Mouse (Mus musculus) liver, embryonic 12.5 days (tissue): ENCODE measurements around the gene Ccdc87. TPM values are rescaled to one million over a fixed set of nuclear protein-coding genes. Genes with fewer than 3 reads are reported as not detected.

Experiments used
- ATAC-seq: fragments of 200-750 bp; cut with Nextera tagmentation; 2 replicates; pipeline ENCODE4 v1.8.0; 2017; ENCODE audit warnings: moderate number of reproducible peaks, mild to moderate bottlenecking, moderate library complexity
- H3K27ac ChIP-seq: fragments of 300-500 bp; sonication (generic); 2 replicates; pipeline ENCODE4 v1.5.1; 2016; ENCODE audit warnings: mild to moderate bottlenecking
- H3K27me3 ChIP-seq: fragments of 300-500 bp; sonication (generic); replicated peaks from 2 replicates; pipeline ENCODE4 v1.6.1; 2016; ENCODE audit warnings: mild to moderate bottlenecking, moderate library complexity
- H3K36me3 ChIP-seq: fragments of 300-500 bp; sonication (generic); 2 replicates; pipeline ENCODE4 v1.6.1; 2016; ENCODE audit warnings: mild to moderate bottlenecking, moderate library complexity
- H3K4me1 ChIP-seq: fragments of 300-500 bp; sonication (generic); 2 replicates; pipeline ENCODE4 v1.6.1; 2016
- H3K4me2 ChIP-seq: fragments of 300-500 bp; sonication (generic); 2 replicates; pipeline ENCODE4 v1.6.1; 2016; ENCODE audit warnings: mild to moderate bottlenecking, moderate library complexity
- H3K4me3 ChIP-seq: fragments of 300-500 bp; sonication (generic); 2 replicates; pipeline ENCODE4 v1.5.1; 2016; ENCODE audit warnings: mild to moderate bottlenecking, moderate library complexity
- H3K9ac ChIP-seq: fragments of 300-500 bp; sonication (generic); 2 replicates; pipeline ENCODE4 v1.6.1; 2016; ENCODE audit warnings: mild to moderate bottlenecking, moderate library complexity
- H3K9me3 ChIP-seq: fragments of 300-500 bp; sonication (generic); replicated peaks from 2 replicates; pipeline ENCODE4 v1.6.1; 2016; ENCODE audit warnings: mild to moderate bottlenecking, moderate library complexity
- WGBS: fragments of 180-500 bp; shearing (Covaris S2); methylation state at CpG from one replicate; pipeline ENCODE4 v1.1.7; 2016; ENCODE audit not compliant: insufficient replicate concordance; 5-methylcytosine and 5-hydroxymethylcytosine counted together
- polyA plus RNA-seq: library from polyadenylated mRNA; unstranded; fragments of >200 nt; fragmentation: Nextera tagmentation; extraction: Ambion mirVana; gene quantifications from 2 replicates; pipeline ENCODE4 v1.2.1, GENCODE M21; 2016

The Ccdc87 gene
- polyA plus RNA-seq, 1 experiment from 2014 or later: not detected

DNA sequence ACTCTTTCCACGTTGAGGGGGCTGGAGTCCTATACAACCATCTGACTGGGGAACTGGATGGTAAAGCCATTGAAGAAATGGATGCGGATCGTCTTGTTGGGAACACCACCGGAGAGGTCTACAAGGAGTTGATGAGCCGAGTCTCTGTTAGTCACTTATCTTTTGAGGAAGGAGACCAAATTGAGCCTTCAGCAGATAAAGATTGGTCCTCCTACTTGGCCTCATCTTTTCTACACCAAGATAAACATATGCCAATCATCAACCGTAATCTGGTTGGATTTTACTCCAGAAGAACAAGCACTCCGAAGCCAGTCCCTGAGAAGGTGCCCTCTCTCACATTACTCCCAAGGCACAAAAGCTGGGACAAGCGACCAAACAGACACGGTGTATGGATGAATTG lies 1.7 kb downstream of the Ccdc87 start:
- H3K27me3 ChIP-seq: peaks cover 41% of the 10 kb centered on the region
- peaks cover 3% of the 10 kb centered on the region; the same call in 1 of the 2 replicates for H3K36me3 ChIP-seq
- no peak overlapping the region for H3K9ac ChIP-seq
- no peak overlapping the region for H3K4me3 ChIP-seq
- H3K4me1 ChIP-seq: peaks cover 52% of the 10 kb centered on the region
- no peak for ATAC-seq
- no peak overlapping the region for H3K27ac ChIP-seq
- no peak overlapping the region for H3K4me2 ChIP-seq
- WGBS: 61% methylated on average over 9 of the region's 9 CpGs
- H3K9me3 ChIP-seq: no peaks in the 10 kb centered on the region

- Histone ChIP-seq H3K4me2 (no peak overlapping the region), H3K4me3 (no peak overlapping the region), H3K4me1 (peaks cover 37% of the 10 kb centered on the region), H3K27ac (no peak overlapping the region), H3K9me3 (no peaks in the 10 kb centered on the region), H3K36me3 (no peaks in the 10 kb centered on the region), H3K9ac (no peak overlapping the region), H3K27me3 (peaks cover 48% of the 10 kb centered on the region)
- WGBS: 49% methylated on average over 2 of the region's 2 CpGs
- no peak for ATAC-seq
These were observed 3.4 kb downstream of the Ccdc87 start for GRCm38 (mm10) chr19:4842611-4843010.

DNA sequence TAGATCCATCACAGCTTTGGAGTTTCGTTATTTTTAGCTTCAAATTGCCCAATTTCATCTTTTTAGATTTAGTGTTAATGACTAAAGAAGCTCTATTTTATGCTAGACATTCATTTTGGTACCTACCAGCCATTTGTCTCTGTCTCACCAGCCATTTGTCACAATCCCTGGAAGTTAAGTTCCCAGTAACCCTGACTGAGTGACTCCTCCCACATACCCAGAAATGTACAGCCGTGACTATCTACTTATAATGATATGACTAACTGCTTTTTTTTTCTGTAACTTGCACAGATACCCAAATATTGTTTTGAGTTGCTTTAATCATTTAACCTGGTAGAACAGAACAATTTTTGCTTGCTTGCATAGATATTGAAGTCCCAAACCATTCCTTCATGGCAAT lies 6.7 kb downstream of the Ccdc87 start:
- Histone ChIP-seq H3K9ac (no peak overlapping the region), H3K27ac (no peak overlapping the region), H3K36me3 (no peaks in the 10 kb centered on the region), H3K4me1 (peaks cover 8% of the 10 kb centered on the region; the same call in 1 of the 2 replicates), H3K27me3 (peaks cover 62% of the 10 kb centered on the region), H3K4me2 (no peak overlapping the region), H3K9me3 (no peaks in the 10 kb centered on the region), H3K4me3 (no peak overlapping the region)
- no peak for ATAC-seq
- WGBS: 37% methylated on average over 2 of the region's 2 CpGs

DNA sequence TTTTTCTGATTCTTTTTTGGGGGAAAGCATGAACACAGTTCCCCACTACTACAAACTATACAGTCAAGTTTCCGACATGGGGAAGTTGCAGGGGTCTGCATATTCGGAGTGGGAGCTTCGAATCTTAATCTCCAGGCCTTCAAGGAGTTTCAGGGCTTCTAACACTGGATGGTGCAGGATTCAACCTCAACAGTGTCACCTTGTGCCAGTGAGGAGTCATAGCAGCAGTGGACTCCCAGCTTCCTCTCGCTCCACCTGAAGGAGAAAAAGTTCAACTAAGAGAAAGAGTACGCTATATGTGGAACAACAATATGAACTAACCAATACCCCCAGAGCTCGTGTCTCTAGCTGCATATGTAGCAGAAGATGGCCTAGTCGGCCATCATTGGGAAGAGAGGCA lies 8.3 kb downstream of the Ccdc87 start:
- no peak overlapping the region for H3K9ac ChIP-seq
- 0 out of 2 replicates have a peak, but pooled peaks cover 5% of the 10 kb centered on the region for H3K4me1 ChIP-seq
- H3K9me3 ChIP-seq: no peaks in the 10 kb centered on the region
- H3K27ac ChIP-seq: no peak overlapping the region
- no peak overlapping the region for H3K4me2 ChIP-seq
- ATAC-seq: no peak
- no peaks in the 10 kb centered on the region for H3K36me3 ChIP-seq
- H3K4me3 ChIP-seq: no peak overlapping the region
- peaks cover 60% of the 10 kb centered on the region for H3K27me3 ChIP-seq
- WGBS: 23% methylated on average over 7 of the region's 7 CpGs

DNA sequence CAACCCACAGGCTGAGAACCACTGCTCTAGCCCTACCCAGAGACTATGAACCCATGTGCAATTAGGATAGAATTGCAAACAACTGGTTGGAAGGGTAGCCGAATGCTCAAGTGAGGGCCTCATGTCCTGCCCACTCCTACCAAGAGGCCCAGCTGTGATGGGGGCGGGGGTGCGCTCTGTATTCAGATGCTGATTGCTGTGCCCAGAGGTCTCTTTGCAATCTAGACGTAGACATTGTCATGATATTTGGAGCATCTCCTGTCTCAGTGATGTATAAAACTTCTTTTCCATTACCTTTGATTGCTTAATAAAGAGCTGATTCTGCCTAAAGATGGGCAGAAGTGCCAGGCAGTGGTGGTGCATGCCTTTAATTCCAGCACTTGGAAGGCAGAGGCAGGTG lies 10.6 kb downstream of the Ccdc87 start:
- WGBS: 39% methylated on average over 4 of the region's 4 CpGs
- H3K9me3 ChIP-seq: no peaks in the 10 kb centered on the region
- no peak overlapping the region for H3K4me2 ChIP-seq
- peaks cover 66% of the 10 kb centered on the region for H3K27me3 ChIP-seq
- no peak overlapping the region for H3K27ac ChIP-seq
- H3K4me1 ChIP-seq: peaks cover 9% of the 10 kb centered on the region
- H3K9ac ChIP-seq: no peak overlapping the region
- ATAC-seq: no peak
- H3K36me3 ChIP-seq: no peaks in the 10 kb centered on the region
- H3K4me3 ChIP-seq: no peak overlapping the region

GRCm38 (mm10) chr19:4850281-4850680 lies 11.1 kb downstream of the Ccdc87 start:
- Histone ChIP-seq H3K4me1 (peaks cover 14% of the 10 kb centered on the region), H3K9ac (no peak overlapping the region), H3K27me3 (peaks cover 71% of the 10 kb centered on the region), H3K9me3 (no peaks in the 10 kb centered on the region), H3K4me3 (no peak overlapping the region), H3K36me3 (no peaks in the 10 kb centered on the region), H3K27ac (no peak overlapping the region), H3K4me2 (no peak overlapping the region)
- WGBS: 42% methylated on average over 5 of the region's 5 CpGs
- no peak for ATAC-seq

- Histone ChIP-seq H3K9me3 (no peaks in the 10 kb centered on the region), H3K27me3 (peaks cover 71% of the 10 kb centered on the region), H3K4me3 (peak within 1 kb of the TSS; percentile 61), H3K4me1 (peaks cover 42% of the 10 kb centered on the region), H3K9ac (peak within 1 kb of the TSS; percentile 66), H3K36me3 (no peaks in the 10 kb centered on the region), H3K27ac (no peak within 1 kb of the TSS), H3K4me2 (peak within 1 kb of the TSS; percentile 86)
- no peak for ATAC-seq
- 3% methylated on average over 45 of the region's 45 CpGs for WGBS
These were observed 15.6 kb downstream of the Ccdc87 start, which contains the start of gene Ctsf for GRCm38 (mm10) chr19:4854552-4855469. Ctsf (plus strand) TSS chr19:4855130.

DNA sequence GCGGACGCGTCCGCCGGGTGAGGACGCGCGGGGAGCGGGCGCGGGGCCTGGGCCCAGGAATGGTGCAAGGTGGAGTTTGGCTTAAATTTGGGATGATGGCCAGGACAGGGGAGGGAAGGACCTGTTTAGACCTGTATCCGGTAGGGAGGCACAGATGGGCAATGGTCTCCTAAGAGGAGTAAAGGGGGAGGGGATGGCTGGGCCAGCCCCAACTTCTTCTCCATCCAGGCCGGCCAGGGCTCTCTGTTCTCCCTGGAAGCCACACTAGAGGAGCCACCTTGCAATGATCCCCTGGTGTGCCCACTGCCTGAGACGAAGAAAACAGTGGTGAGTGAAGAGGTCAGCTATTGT lies 16.3 kb downstream of the Ccdc87 start:
- H3K9ac ChIP-seq: peak overlapping the region; percentile 66
- H3K9me3 ChIP-seq: no peaks in the 10 kb centered on the region
- no peak for ATAC-seq
- peak overlapping the region; percentile 86 for H3K4me2 ChIP-seq
- H3K36me3 ChIP-seq: no peaks in the 10 kb centered on the region
- 4% methylated on average over 14 of the region's 14 CpGs for WGBS
- H3K4me1 ChIP-seq: peaks cover 49% of the 10 kb centered on the region
- H3K27ac ChIP-seq: no peak overlapping the region
- H3K27me3 ChIP-seq: peaks cover 66% of the 10 kb centered on the region
- peak overlapping the region; percentile 61 for H3K4me3 ChIP-seq

DNA sequence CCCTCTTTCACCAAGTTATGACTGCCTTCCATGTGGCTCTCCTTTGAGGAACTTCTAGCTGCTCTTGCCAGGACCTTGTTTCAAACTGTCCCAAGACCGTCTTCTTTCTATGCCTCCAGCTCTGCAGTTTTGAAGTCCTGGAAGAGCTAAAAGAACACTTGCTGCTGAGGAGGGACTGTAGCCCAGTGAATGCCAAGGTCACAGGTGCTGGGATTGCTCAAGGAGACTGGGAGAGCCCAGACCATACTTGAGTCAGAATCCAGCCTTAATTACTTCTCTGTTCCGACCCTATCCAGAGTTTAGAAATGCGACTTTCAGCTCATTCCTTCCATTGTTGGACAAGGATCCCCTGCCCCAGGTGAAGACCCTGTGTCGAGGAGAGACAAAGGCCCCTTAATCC lies 16.8 kb downstream of the Ccdc87 start:
- peaks cover 53% of the 10 kb centered on the region for H3K4me1 ChIP-seq
- H3K9ac ChIP-seq: peak overlapping the region; percentile 66; the same call in 1 of the 2 replicates
- 66% methylated on average over 4 of the region's 4 CpGs for WGBS
- H3K27me3 ChIP-seq: peaks cover 61% of the 10 kb centered on the region
- H3K27ac ChIP-seq: no peak overlapping the region
- peak overlapping the region; percentile 61 for H3K4me3 ChIP-seq
- no peaks in the 10 kb centered on the region for H3K9me3 ChIP-seq
- H3K36me3 ChIP-seq: no peaks in the 10 kb centered on the region
- H3K4me2 ChIP-seq: peak overlapping the region; percentile 86
- ATAC-seq: no peak

DNA sequence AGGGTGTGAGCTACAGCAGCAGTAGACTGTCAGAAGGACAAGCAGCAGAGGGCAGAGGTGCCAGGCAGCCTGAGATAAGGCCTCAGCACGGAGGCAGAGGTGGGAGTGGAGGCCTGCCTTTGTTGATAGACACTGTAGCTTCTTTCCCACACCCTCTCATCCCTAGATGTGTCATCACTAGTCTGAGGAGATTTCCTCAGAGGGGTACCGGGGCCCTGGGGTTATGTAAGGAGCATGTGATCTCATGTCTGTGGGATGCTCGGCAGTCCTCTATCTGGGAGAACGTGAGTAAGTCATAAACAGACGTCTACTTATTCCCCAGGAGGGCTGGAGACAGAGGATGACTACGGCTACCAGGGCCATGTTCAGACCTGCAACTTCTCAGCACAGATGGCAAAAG lies 19.9 kb downstream of the Ccdc87 start:
- peaks cover 63% of the 10 kb centered on the region for H3K27me3 ChIP-seq
- peak overlapping the region; percentile 53 for H3K4me2 ChIP-seq
- ATAC-seq: peak; percentile 99
- H3K9me3 ChIP-seq: no peaks in the 10 kb centered on the region
- no peaks in the 10 kb centered on the region for H3K36me3 ChIP-seq
- peak overlapping the region; percentile 85 for H3K27ac ChIP-seq
- peak overlapping the region; percentile 36 for H3K9ac ChIP-seq
- 26% methylated on average over 6 of the region's 6 CpGs for WGBS
- H3K4me1 ChIP-seq: peaks cover 53% of the 10 kb centered on the region
- peak overlapping the region; percentile 27 for H3K4me3 ChIP-seq

GRCm38 (mm10) chr19:4863048-4863447 lies 23.9 kb downstream of the Ccdc87 start:
- Histone ChIP-seq H3K27me3 (peaks cover 63% of the 10 kb centered on the region), H3K4me2 (no peak overlapping the region), H3K9me3 (no peaks in the 10 kb centered on the region), H3K27ac (no peak overlapping the region), H3K9ac (no peak overlapping the region), H3K36me3 (no peaks in the 10 kb centered on the region), H3K4me3 (no peak overlapping the region), H3K4me1 (peaks cover 36% of the 10 kb centered on the region)
- no peak for ATAC-seq
- WGBS: 64% methylated on average over 6 of the region's 6 CpGs

DNA sequence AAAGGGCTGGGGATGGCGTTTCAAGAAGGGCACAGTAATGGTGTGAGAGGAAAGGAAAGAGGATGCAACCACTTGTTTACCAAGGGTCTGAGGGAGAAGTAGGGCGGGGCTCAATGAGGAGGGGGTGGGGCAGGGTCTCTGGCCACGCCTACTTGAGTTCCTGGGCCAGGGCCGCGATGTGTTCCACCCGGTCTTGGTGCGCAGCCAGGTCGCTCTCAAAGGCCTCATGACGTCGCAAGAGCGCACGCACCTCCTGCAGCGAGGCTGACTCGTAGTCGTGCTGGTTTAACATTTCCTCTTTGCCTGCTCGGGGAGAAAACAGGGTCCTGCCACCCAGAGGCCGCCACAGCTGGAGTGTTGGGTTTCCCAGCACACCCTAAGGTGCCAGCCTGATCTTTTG lies 26.0 kb downstream of the Ccdc87 start:
- H3K4me3 ChIP-seq: no peak overlapping the region
- no peak overlapping the region for H3K9ac ChIP-seq
- H3K27me3 ChIP-seq: peaks cover 82% of the 10 kb centered on the region
- WGBS: 4% methylated on average over 17 of the region's 17 CpGs
- H3K27ac ChIP-seq: no peak overlapping the region
- no peaks in the 10 kb centered on the region for H3K36me3 ChIP-seq
- no peaks in the 10 kb centered on the region for H3K9me3 ChIP-seq
- no peak for ATAC-seq
- peaks cover 24% of the 10 kb centered on the region for H3K4me1 ChIP-seq
- peak overlapping the region; percentile 30 for H3K4me2 ChIP-seq
